Mouse (Mus musculus) testis, postnatal 14 days (tissue): ENCODE results near the gene Zdhhc14.

Experiments used
- DNase-seq: peaks from one replicate; pipeline ENCODE4 v3.0.0; 2021; ENCODE audit warnings: low spot score

Gene Zdhhc14

DNA sequence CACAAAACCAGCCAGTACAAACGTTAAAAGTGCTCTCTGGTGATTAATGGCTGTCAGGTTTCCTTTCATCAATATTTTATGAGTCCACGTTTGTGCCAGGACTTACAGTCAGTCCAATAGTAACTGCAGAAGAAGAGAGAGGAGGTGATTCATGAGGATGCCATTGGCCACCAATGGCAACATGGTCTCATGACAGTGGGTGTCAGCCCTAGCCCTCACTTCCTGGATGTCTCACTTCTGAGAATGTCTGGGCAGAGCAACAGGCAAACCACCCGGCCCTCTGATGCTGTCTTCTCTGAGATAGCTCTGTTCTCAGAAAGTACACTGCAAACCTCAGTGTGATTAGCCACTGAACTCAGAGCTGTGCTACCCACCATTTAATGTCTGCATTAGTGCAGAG is 176.1 kb downstream of the Zdhhc14 start:
- DNase-seq: no peak

DNA sequence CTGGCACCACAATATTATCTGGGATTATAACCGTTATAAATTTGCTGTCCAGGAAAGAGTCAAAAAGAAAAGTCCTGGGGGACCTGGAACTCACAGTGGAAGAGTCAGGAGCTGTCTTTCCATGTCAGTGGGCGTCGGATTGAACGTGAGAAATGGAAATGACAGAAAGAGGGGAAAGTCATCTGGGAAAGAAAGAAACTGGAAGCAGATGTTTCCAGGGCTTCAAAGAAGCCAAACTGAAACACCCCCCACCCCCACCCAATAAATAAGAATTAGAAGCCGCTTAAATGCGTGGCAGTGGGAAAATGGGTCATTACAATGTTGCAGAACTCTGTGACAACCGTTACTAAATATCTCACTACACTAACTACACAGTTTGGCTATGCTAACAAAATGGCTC is 176.6 kb downstream of the Zdhhc14 start:
- no peak for DNase-seq

DNA sequence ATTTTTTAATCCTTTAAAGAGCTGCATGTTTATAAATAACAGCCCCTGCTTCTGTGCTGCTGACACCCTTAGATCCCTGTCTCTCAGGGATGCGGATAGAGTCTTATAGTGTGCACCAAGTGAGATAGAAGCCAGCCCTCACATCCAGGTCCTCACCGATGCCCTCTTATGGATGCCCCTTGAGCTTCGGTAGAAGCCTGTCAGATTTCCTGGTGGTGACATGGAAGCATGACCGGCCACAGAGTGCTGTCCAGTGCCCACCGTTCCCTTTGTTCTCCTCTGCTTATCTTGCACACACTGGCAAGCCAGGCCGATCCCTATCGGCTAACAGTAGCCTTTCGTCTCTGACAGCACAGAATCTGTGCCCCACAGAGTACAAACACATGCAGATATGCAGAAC is 183.6 kb downstream of the Zdhhc14 start:
- no peak for DNase-seq

DNA sequence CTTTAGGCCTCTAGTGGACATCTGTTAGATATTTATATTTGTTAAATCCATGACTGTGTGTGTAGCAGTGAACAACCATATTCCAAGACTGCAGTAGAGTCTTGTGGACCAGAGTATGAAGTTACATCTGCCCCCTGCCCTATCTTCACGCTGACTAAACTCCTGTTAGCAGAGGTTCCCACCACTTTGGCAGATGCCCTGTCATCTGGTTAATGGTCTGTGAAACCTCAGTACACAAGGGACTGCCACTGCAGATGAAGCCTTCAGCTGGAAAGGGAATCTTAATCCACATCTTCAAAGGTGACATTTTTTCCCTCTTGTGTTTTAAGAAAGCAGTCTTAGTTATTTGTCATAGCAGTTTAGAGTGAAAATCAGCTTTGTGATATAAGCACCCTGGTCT is 187.0 kb downstream of the Zdhhc14 start:
- DNase-seq: no peak

DNA sequence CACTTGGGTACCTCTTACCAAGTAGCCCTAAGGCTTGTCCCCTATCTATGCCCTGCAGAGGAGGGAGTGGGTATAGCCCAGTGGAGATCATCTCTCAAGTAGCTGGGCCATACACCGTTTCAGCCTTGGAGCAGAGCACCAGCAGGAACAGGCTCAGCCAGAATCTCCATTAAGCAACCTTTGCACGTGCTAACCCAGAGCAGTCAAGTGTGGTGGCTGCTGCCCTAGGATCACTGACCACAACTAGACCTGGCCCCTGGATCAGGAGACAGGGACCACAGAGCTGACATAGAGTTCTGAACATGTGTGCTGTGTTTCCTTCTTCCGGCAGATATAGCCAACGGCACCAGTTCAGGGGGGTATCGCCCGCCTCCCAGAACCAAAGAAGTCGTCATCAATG is 193.0 kb downstream of the Zdhhc14 start:
- DNase-seq: no peak

DNA sequence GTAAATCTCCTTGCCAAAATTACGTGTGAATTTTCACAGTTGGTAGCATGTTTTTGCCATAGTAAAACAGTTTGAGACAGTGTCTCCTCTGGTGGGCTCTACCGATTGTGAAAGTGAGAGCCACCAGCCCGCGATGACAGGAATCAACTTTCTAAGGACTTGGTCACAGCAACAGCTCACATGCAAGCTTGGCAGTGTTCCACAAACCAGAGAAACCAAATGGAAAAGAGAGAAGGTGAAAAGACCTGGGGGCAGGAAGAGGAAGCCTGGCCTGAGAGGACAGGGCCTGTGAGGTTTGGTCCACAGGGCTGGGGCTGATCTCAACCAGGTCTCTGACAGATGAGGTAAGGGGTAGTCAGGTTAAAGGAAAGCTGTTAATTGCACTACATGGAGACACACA is 195.5 kb downstream of the Zdhhc14 start:
- DNase-seq: no peak

DNA sequence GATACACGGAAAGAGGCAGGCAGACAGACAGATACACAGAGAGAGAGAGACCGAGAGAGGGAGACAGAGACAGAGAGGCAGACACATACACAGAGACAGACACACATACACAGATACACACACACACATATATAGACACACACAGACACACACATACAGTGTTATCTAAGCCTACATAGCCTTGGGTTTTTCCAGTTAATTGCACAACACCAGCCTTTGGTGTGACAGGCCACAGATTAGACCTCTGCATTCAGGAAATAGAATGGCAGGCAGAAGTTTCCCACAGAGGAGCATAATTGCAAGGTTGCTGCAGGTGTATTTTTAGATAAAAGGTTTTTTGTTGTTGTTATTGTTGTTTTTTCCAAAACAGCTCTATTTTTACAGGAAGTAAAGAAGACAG is 195.9 kb downstream of the Zdhhc14 start:
- DNase-seq: no peak

DNA sequence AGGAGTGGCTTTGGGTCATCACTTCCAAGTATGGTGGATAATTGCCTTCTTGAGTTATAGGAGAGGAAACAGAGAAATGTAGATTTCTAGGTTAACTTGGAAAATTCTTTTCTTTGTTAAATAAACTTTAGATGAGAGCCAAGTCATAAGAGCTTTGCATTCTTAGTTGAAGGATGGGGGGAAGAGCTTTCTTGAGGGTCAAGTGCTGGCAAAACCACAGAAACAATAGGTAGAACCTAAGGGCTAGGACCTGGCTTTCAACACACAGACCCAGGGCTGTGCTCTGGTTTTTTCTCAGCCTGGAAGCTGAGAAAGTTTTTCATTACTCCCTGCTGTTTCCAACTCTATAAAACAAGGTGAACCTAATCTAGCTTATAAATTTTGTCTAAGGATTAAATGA is 196.3 kb downstream of the Zdhhc14 start:
- no peak for DNase-seq

DNA sequence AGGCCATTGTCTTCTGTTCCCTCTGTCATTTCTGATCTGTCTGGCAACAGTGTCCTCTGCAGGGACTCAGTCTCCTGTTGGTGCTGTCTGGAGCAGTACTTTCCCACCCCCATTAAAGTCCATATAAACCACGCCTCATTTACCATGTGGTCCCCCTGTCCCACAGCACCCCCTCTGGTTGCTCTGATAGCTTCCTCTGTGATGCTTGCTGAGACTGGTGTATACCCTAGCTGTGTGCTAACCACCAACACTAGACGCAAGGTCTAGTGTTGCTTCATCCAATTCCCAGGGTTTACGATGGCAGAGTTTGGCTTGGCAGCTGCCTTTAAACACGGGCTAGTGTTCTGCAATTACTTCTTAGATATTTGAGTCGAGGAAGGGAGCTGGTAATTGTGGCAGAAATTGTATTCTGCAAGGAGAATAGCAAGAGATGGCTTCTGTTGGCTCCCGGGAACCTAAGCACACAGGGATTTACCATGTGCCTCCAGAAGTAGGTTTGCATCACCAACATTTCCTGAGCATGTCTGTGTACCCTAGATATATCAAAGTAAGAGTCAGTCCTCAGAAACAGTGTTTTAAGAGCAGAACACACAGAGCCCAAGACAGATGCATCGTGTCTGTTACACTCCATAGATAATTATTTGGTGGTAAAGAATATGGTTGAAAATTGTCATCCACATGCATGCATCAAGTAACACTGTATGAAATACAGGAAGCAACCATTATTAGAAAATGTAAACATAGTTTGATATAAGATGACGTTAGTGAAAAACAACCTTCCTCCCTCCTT is 198.6 kb downstream of the Zdhhc14 start:
- DNase-seq: no peak

DNA sequence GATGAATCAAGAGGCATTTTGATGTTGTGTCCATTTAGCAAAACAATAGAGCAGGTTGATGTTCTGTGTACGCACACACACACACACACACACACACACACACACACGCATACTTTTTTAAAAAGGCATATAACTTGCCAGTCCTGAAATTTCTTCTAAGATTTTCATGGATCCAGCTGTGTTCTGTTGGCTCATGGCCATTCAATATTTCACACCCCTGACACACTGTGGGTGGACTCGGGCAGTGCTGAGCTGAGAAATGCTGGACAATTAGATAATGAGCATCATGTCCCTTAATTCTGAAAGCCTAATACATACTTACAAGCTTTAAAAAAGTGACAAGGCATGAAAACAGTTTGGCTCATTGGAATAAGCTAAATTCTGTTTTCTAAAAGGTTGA is 200.3 kb downstream of the Zdhhc14 start:
- DNase-seq: no peak

DNA sequence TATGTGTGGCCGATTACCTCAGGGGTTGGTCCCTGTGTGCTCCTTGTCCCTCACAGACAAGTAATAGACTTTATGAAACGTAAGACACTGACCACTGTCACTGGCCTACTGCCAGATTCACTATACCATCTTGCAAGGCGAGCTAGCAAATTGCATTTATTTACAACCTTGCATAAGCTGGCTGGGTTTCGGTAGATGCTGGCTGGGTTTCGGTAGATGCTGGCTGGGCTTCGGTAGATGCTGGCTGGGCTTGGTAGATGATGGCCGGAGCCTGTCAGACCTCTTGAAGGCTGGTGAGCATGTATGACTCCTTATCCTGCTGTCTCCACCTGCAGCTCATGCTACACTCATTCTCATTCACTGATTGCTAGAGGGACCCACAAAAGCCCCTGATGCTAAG is 200.9 kb downstream of the Zdhhc14 start:
- DNase-seq: no peak

DNA sequence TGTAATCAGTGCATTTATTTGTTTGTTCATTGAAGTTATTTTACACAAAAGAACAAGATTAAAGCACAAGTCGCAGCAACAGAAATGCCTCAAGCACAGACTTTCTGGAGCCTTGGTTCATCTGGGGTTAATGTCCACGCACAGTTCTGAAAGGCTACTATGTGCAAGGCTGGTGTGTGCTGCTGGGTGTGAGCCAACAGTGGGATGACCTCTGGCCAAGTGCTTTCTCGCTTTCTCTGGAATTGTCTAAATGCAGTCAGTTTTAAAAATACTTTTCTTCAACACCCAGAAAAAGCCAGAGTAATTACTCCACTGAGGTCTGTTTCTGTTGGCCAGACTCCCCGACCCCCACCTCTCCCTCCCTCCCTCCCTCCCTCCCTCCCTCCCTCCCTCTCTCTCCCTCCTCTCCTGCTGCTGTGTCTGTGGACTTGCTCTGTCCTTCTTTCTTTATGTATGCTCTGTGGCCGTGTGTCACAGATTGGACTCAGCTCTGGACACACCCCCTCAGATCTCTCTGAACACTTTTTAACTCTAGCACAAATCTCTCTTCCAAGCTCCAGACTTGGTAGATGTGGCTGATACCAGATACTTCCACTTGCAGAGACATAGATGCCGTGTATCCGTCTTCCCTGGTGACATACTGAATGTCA is 206.2 kb downstream of the Zdhhc14 start:
- no peak for DNase-seq

DNA sequence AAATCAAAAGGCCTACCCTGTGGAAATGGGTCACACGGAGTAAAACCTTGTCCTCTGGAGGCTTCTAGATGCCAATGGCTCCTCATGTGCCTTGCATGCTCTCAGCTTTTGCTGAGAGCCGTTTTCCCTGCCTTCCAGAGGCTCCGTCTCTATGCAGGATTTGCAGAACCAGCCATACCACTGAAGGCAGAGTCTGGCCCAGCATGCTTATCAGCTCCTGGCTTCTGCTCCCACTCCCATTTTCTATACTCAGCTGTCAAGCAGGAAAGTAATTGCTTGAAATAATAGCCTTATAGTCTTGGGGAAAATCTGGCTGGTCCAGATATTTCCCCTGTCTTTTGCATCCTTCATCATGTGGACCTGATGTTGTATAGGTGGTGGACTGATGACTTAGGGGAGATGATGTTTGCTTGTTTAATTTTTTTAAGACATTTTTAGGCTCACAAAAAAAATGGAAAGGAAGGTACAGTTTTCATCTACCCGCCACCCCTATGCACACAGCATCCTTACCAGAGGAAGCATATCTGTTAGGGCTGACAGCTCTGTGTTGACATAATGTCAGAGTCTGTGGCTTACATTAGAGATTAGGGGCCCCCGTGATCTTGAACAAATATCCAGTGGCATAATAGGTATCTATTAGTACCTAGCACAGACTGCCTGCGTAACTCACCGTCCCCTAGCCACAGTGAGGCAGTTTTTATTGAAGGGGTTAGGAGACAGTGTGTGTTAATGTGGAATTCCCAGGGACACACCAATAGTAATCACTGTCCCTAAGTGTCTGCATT is 218.2 kb downstream of the Zdhhc14 start:
- no peak for DNase-seq

DNA sequence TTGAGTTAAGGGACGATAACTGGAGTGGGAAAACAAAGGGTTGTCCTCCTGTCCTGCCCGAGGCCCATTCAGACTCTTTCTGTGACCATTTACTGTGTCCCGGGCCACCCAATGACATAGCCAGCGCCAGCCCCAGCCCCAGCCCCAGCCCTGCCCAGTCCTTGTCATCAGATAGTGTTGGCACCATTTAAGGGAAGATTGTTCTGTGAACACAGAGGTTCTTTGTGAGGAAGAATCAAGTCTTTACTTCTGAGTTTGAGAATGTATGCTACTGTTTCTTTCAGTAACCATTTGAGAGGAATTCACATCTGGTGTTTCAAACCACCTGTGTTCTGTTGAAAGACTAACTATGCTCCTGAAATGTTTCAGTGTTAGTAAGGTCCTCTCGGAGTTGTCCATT is 219.5 kb downstream of the Zdhhc14 start:
- no peak for DNase-seq

DNA sequence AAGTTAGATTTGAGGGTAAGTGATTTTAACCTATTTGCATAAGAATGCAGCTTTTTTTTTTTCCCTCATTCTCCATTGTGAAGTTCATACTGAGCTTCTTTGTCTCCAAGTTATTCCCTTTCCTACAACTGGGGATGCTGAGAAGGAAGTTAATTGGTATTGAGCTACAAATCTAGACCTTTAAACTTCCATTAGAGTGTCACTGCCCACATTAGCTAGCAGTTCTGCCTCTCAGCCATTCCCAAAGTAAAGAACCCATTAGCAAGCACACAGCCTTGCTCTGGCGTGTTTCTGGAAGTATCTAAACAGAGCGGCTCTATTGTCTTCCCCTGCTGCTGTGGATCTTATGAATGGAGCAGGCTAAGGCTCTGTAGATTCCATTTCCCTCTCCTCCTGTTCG is 220.8 kb downstream of the Zdhhc14 start:
- no peak for DNase-seq

DNA sequence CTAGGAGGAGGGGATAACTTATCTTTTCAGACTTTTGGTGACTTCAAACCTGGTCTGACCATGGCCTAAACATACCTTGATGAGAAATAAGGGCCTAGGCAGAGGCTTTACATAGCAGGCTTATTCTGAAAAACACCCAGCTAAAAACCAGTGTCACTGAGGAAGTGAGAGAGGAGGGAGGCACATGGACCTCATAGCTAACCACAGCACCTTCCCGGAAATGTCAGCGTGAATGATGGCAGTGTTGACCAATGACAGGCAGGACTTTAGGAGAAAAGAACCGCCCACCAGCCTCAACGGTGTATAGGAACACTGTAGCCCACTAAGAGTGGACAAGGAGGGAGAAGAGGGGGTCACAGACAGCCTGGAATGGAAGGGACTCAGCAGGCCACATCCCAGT is 224.6 kb downstream of the Zdhhc14 start:
- DNase-seq: no peak

DNA sequence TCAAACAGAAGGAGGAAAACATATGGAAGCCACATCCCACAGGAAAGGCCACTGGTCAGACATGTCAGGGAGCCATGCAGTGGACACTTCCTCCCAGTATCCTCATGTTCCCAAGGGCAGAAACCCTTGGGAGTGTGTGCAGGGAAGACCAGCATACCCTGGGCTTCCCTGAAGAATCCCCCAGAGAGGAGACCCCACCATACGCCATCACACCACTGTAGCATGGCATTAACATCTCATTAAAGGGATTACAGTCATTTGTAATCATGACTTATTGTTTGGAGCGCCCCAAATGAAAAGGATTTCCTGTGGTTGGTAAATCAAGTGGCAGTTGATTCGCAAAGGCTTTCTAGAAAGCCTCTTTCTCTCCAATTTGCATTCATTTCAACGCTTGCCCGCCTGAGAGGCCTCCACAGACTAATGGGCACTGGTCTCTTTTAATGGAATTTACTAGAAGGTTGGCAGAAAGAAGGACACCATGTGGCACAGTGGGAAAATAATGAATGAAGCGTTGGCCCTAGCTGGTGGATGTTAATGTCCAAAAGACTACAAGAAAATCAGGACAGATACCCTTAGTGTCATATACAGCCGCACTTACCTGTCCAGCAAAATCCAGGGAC is 226.5 kb downstream of the Zdhhc14 start:
- DNase-seq: no peak

DNA sequence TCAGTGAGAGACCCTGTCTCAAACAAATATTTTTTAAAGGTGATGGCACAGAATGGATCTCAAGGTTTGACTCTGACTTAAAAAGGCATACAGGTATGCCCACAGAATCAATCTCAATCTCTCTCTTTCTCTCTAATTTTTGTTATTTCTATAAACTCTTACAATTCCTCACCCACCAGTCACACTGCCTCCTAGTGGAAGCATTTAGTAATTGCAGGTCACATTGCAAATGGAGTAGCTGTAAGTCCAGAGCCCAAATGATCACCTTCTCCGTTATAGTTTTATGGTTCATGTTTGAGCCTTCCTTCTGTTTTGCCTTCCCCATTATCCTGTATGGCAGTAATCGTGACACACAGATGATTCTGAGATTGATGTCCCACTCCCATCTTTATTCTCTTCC is 230.4 kb downstream of the Zdhhc14 start:
- DNase-seq: no peak

DNA sequence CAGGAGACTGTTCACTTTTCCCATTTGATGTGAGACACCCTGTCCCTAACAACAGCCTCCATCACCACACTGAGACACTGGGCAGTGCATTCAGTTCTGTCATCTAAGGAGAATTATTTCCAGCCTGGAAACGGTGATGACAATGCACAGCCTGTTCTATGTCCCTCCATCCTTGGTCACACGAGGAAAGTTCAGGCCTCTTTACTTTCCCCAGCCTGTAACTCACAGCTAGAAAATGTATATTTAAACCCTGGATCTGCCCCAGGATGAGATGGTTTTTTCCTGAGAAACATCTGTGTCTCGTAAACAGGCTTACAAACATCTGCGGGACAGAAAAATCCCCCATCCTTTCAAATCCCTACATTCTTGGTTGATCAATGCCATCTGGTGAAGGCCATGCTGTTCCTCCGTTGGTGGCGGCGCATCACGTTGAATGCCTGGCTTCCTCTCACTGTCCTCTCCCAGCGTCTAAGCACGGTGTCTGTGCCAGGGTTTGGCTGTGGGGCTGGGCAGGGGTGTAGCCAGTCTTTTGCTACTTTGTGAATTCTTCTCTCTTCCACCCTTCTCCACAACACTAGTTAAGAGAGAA is 231.3 kb downstream of the Zdhhc14 start:
- peak; percentile 35 for DNase-seq

DNA sequence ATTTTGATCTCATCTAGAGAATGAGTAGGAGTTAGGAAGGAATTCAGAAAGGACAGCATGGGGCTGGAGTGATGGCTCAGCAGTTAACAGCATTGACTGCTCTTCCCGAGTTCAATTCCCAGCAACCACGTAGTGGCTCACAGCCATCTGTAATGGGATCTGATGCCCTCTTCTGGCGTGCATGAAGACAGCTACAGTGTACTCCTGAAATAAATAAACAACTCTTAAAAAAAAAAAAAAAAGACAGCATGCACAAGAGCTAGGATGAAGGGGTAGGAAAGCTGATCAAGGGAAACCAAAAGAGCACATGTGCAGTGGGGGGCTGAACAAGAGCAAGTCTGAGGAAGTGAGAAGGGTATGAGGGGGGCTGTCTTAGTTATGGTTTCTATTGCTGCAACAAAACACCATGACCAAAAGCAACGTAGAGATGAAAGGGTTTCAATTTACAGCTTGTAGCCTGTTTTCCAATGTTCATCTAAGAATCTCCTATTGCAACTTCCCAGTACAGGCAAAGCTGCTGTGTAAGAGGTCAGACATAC is 237.3 kb downstream of the Zdhhc14 start:
- DNase-seq: no peak

DNA sequence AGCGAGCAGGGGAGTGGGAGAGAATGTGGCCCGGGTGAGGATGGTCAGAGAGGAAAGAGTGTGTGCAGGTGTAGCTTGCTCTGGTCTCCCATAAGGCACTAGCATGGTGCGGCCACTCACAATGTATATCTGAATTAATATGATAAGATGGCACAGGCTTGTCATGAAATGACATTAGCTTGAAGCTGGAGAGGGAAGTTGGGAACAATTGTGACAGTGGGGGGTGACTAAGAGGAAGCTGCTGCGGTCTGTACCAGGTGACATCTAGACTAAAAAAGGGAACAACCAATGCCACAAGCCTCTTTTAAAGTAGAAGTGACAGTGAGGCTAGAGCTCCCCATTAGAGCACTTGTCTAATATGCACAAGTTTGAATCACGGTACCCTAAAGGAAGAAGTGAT is 238.2 kb downstream of the Zdhhc14 start:
- no peak for DNase-seq

DNA sequence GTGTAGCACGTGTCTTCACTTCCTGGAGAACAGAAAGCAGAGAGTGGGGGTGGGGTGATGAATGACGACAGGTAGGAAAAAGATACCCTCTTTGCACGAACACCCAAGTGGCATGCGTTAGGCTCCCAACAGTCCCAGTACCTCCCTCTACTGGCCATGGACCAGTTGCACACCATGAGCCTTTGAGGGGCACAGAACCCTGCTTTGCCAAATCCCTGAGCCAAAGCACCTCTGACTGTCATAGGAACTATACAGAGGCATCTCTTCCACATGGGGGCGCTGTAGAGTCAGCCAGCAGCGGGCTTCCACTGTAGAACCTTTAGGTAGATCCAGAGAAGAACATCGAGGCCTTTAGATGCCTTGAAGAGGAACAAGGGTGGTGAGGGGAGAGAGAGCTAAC is 241.0 kb downstream of the Zdhhc14 start:
- no peak for DNase-seq
